Mouse (Mus musculus): Measurements from ENCODE around the gene Zscan21.

GRCm38 (mm10) chr5:138160842-138161665, 44.4 kb downstream of the Zscan21 start, which contains the start of gene Cops6:
- peak; percentile 89 for TF ChIP-seq POLR2A (IDR thresholded peaks at IDR 0.05; ENCODE audit: low read depth, low read length)
- no peak for TF ChIP-seq CTCF (IDR thresholded peaks at IDR 0.05; ENCODE audit: borderline replicate concordance, insufficient read depth, low read length)

Measured in embryonic fibroblast, embryonic 13.5 days (primary cell).